Mouse (Mus musculus): Measurements from ENCODE around the gene Gja4. TPM values are rescaled to one million over a fixed set of nuclear protein-coding genes. Genes with fewer than 3 reads are reported as not detected.

Gja4 gene
- polyA plus RNA-seq, 1 experiment = not detected

DNA sequence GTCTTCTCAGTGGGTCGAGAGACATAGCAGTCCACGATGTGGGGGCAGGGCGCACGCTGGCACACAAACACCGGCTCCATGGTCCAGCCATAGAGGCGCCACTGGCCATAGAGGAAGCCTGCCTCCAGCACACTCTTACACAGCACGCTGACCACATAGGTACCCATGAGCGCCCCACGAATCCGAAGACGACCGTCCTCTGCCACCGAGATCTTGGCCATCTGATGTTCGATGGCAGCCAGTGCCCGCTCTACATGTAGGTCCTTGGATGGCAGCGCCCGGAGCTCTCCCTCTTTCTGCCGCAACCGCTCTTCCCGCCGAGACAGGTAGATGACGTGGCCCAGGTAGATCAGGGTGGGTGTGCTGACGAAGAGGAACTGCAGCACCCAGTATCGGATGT lies 1.5 kb downstream of the Gja4 start:
- peaks cover 12% of the 10 kb centered on the region for H3K4me1 ChIP-seq (ENCODE audit: control insufficient read depth, insufficient read depth, low read length)
- H3K27ac ChIP-seq (ENCODE audit: insufficient read depth, low read depth, low read length) = no peak overlapping the region
- 77% methylated on average over 24 of the region's 24 CpGs for WGBS
- TF ChIP-seq CTCF (IDR thresholded peaks at IDR 0.05; ENCODE audit: insufficient read depth, low read depth, low read length) = no peak
- no peak for TF ChIP-seq POLR2A (IDR thresholded peaks at IDR 0.05; ENCODE audit: insufficient read depth, low read depth, low read length)
- H3K4me3 ChIP-seq (ENCODE audit: insufficient read depth, low read depth, low read length) = peak overlapping the region; percentile 6; the same call in 1 of the 2 replicates

GRCm38 (mm10) chr4:127311561-127311960 lies 2.3 kb downstream of the Gja4 start:
- TF ChIP-seq POLR2A (IDR thresholded peaks at IDR 0.05; ENCODE audit: insufficient read depth, low read depth, low read length) (no peak), CTCF (IDR thresholded peaks at IDR 0.05; ENCODE audit: insufficient read depth, low read depth, low read length) (no peak)
- 70% methylated on average over 9 of the region's 9 CpGs for WGBS
- H3K27ac ChIP-seq (ENCODE audit: insufficient read depth, low read depth, low read length) = no peak overlapping the region
- peaks cover 12% of the 10 kb centered on the region for H3K4me1 ChIP-seq (ENCODE audit: control insufficient read depth, insufficient read depth, low read length)
- H3K4me3 ChIP-seq (ENCODE audit: insufficient read depth, low read depth, low read length) = no peak overlapping the region

DNA sequence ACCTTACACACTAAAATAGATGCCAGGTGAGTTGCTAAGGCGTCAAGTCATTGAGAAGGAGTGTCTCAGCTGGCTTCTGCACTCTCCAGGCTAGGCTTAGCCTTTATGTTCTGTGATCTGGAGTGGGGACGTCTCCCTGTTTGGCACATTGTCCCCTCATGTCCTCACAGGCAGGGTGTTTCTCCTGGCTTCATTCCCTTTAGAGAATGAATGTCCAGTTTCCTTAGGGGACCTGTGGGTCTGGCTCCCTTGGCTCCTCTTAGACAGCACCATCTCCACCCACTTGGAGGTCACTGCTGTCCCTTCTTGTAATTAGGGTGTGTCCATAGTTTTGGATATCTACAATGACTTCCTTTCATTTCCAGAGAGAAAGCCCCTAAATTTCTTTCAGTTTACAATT lies 6.9 kb downstream of the Gja4 start:
- Histone ChIP-seq H3K4me1 (ENCODE audit: control insufficient read depth, insufficient read depth, low read length) (no peaks in the 10 kb centered on the region), H3K4me3 (ENCODE audit: insufficient read depth, low read depth, low read length) (no peak overlapping the region), H3K27ac (ENCODE audit: insufficient read depth, low read depth, low read length) (no peak overlapping the region)
- WGBS = 73% methylated on average over 2 of the region's 2 CpGs
- TF ChIP-seq CTCF (IDR thresholded peaks at IDR 0.05; ENCODE audit: insufficient read depth, low read depth, low read length) = no peak
- TF ChIP-seq POLR2A (IDR thresholded peaks at IDR 0.05; ENCODE audit: insufficient read depth, low read depth, low read length) = no peak

DNA sequence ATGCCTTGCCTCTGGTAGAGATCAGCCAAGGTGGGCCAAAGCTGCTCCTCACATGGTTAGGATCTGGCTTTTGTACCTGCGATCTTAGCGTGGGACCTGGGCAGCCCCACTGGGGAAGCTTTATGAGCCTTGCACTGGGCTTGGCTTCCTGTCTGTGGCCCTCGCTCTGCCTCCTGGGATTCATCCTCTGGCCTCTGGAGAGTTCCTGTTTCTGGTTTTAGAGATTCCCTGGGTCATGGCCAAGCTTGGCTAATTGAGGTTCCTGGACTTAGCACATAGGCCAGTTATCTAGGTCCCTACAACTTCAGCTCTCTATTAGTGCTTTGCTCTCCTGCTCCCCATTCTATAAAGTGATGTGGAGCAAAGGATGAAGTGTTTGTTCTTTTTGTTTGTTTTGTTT lies 10.0 kb downstream of the Gja4 start:
- 80% methylated on average over 3 of the region's 3 CpGs for WGBS
- no peak for TF ChIP-seq POLR2A (IDR thresholded peaks at IDR 0.05; ENCODE audit: insufficient read depth, low read depth, low read length)
- Histone ChIP-seq H3K4me1 (ENCODE audit: control insufficient read depth, insufficient read depth, low read length) (no peaks in the 10 kb centered on the region), H3K27ac (ENCODE audit: insufficient read depth, low read depth, low read length) (no peak overlapping the region), H3K4me3 (ENCODE audit: insufficient read depth, low read depth, low read length) (no peak overlapping the region)

- no peak overlapping the region for H3K27ac ChIP-seq (ENCODE audit: insufficient read depth, low read depth, low read length)
- 74% methylated on average over 5 of the region's 5 CpGs for WGBS
- H3K4me3 ChIP-seq (ENCODE audit: insufficient read depth, low read depth, low read length) = no peak overlapping the region
- TF ChIP-seq CTCF (IDR thresholded peaks at IDR 0.05; ENCODE audit: insufficient read depth, low read depth, low read length) (no peak), POLR2A (IDR thresholded peaks at IDR 0.05; ENCODE audit: insufficient read depth, low read depth, low read length) (no peak)
- no peaks in the 10 kb centered on the region for H3K4me1 ChIP-seq (ENCODE audit: control insufficient read depth, insufficient read depth, low read length)
Measured at GRCm38 (mm10) chr4:127300503-127300902, 13.3 kb downstream of the Gja4 start.

DNA sequence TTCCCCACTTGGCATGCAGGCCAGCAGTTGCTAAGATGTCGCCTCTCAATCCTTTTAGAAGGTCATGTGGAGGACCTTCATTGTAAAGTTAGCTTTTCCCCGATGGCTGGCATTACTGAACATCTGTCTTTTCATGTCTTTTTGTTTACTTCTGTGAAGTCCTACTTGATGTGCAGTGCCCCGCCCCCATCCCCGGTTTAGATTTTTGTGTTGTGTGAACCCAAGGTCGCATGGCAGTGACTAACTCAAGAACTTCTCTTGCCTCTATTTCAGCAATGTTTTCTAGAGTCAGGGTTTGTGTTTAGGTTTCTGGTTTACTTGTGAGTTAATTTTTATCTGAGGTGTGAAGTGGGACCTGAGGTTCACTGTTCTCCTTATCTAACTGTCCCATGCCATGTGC lies 21.2 kb downstream of the Gja4 start:
- no peaks in the 10 kb centered on the region for H3K4me1 ChIP-seq (ENCODE audit: control insufficient read depth, insufficient read depth, low read length)
- TF ChIP-seq POLR2A (IDR thresholded peaks at IDR 0.05; ENCODE audit: insufficient read depth, low read depth, low read length) (no peak), CTCF (IDR thresholded peaks at IDR 0.05; ENCODE audit: insufficient read depth, low read depth, low read length) (no peak)
- no peak overlapping the region for H3K4me3 ChIP-seq (ENCODE audit: insufficient read depth, low read depth, low read length)
- H3K27ac ChIP-seq (ENCODE audit: insufficient read depth, low read depth, low read length) = no peak overlapping the region
- 84% methylated on average over 5 of the region's 5 CpGs for WGBS

DNA sequence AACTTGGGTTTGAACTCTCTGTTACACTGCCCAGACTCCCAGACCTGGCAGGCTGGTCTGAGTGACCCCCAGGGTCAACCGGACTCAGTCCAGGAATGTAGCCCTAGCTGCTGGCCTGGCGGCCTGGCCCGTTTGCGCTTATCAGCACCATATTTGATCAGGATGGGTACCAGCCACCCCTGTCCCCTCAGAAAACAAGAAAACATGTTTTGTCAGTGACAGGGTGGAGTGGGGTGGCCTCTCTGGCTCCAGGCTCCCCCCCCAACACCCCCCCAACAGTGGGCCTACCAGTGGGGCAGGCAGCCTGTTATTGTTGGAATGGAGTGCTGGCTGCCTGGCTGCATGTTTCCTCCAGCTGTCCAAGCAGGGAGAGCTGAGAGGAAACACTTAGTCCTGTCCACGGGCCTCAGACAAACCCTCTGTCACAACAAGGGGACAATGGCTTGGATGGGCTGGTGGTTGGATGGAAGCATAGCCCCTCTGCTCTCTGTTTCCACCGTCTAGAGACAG lies 24.7 kb downstream of the Gja4 start:
- H3K4me3 ChIP-seq (ENCODE audit: insufficient read depth, low read depth, low read length) = no peak overlapping the region
- no peaks in the 10 kb centered on the region for H3K4me1 ChIP-seq (ENCODE audit: control insufficient read depth, insufficient read depth, low read length)
- no peak overlapping the region for H3K27ac ChIP-seq (ENCODE audit: insufficient read depth, low read depth, low read length)
- WGBS = 69% methylated on average over 6 of the region's 6 CpGs
- TF ChIP-seq POLR2A (IDR thresholded peaks at IDR 0.05; ENCODE audit: insufficient read depth, low read depth, low read length) (no peak), CTCF (IDR thresholded peaks at IDR 0.05; ENCODE audit: insufficient read depth, low read depth, low read length) (no peak)

DNA sequence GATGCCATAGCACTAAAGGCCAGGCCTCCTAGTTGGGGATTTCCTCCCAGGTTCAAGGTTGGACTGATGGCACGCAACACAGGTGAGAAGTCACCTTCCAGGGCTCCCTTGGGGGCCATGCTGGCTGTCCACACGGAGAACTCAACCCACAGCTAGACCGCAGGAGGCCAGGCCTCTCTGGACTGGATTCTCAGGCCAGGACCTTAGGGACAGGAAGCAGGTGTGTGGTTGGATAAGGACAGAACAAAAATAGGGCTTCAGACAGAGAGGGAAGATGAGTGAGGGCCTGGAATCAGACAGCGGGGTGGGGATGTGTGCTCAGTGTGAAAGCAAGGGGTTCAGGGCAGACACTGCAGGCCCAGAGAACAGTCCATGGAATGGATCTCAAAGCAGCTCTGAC lies 26.9 kb downstream of the Gja4 start:
- TF ChIP-seq POLR2A (IDR thresholded peaks at IDR 0.05; ENCODE audit: insufficient read depth, low read depth, low read length) (no peak), CTCF (IDR thresholded peaks at IDR 0.05; ENCODE audit: insufficient read depth, low read depth, low read length) (no peak)
- Histone ChIP-seq H3K4me1 (ENCODE audit: control insufficient read depth, insufficient read depth, low read length) (no peaks in the 10 kb centered on the region), H3K27ac (ENCODE audit: insufficient read depth, low read depth, low read length) (no peak overlapping the region), H3K4me3 (ENCODE audit: insufficient read depth, low read depth, low read length) (no peak overlapping the region)
- 90% methylated on average over 4 of the region's 4 CpGs for WGBS

DNA sequence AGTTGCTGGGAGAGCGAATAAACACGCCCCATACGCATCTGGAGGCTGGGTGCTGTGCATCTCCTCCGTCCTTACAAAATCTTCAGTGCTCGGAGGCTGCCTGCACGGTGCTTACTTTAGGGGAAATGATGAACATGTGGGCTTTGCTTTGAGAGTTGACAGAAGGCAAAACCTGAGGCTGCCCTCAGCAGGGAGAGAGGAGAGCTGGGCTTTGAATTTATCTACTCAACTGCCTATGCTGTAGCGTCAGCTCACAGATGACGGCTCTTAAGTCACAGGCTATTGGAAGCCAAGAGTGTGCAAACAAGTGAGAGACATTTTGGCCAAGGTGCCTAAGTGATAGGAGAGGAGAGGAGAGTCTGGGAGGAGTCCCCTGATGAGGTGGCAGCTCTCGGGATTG lies 34.6 kb downstream of the Gja4 start:
- H3K4me3 ChIP-seq (ENCODE audit: insufficient read depth, low read depth, low read length) = no peak overlapping the region
- WGBS = 77% methylated on average over 9 of the region's 9 CpGs
- no peaks in the 10 kb centered on the region for H3K4me1 ChIP-seq (ENCODE audit: control insufficient read depth, insufficient read depth, low read length)
- TF ChIP-seq CTCF (IDR thresholded peaks at IDR 0.05; ENCODE audit: insufficient read depth, low read depth, low read length) = no peak
- TF ChIP-seq POLR2A (IDR thresholded peaks at IDR 0.05; ENCODE audit: insufficient read depth, low read depth, low read length) = no peak
- H3K27ac ChIP-seq (ENCODE audit: insufficient read depth, low read depth, low read length) = no peak overlapping the region

DNA sequence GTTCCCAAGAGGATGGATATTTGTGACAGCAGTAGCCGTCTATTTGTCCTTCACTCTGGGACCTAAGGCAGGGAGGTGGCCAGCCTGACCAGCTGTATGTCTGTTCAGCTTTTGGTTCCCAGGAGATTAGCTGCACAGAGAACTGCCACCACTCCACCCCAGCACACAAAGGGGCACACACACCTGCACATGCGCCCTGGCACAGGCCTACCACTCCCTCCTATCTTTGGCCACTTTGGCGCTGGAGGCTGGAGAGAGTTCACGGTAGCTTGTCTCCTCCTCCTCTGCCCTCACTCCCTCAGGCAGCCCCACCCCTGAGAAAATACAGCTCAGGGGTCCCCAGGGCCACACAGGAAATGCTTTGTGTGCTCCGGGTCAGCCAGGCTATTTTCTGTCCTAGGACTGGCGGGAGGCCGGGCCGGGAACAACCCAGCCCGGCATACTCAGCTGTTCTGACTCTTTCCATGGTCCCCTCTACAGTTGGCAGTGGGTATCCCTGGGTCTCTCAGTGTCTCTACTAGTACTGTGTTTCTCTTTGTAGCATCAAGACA lies 35.3 kb downstream of the Gja4 start:
- Histone ChIP-seq H3K4me1 (ENCODE audit: control insufficient read depth, insufficient read depth, low read length) (no peaks in the 10 kb centered on the region), H3K27ac (ENCODE audit: insufficient read depth, low read depth, low read length) (no peak overlapping the region), H3K4me3 (ENCODE audit: insufficient read depth, low read depth, low read length) (no peak overlapping the region)
- WGBS = 62% methylated on average over 9 of the region's 9 CpGs
- TF ChIP-seq CTCF (IDR thresholded peaks at IDR 0.05; ENCODE audit: insufficient read depth, low read depth, low read length) (no peak), POLR2A (IDR thresholded peaks at IDR 0.05; ENCODE audit: insufficient read depth, low read depth, low read length) (no peak)

All from olfactory bulb, adult 2 months (tissue).